Mouse (Mus musculus): ENCODE data around the gene Lrrc75a.
"Not testable (repeated sequence)": the region's sequence is repeated elsewhere in the genome, so short reads cannot be mapped to it uniquely, and the experiment has no call there.

The Lrrc75a gene

DNA sequence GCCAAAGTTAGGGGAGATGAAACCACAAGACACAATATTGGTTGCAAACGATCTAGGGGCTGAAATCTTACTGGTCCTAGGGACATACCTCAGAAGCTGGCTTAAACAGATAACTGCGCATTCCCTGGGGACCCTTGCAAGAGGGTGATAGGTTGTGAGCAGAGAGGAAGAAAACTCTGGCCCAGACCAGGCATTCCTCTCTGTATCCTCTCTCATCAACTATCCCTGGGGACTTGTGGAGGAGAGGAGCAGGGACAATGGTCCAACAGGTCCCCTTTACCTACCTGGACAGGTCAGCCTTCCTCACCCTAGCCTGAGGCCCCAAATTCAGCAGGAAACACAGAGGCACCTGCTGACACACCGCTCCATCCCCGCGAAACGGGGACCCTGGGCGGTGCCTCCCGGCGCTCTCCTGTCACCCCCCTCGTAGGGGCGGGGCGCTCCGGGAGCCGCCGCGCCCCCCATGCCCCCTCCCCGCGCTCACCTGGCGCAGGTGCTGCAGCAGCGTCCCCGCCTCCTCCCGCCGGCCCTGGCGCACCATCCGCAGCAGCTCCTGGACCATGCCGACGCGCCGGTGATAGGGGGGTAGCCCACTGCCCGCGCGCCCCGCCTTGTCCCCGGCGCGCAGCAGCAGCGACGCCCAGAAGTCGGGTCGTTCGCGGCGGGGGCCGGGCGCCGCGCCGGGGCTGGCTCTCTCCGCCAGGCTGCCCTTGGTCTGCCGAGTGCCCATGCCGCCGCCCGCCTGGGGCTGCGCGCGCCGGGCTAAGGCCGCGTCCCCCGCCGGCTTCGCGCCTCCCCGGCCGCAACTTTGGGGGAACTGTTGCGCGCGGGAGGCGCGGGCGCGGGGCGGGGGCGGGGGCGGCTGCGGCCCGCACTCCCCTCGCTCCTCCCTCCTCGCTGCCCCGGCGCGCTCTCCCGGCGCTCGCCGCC lies at the start of gene Lrrc75a:
Lrrc75a (minus strand) TSS at position 863 of the 930 bp plus-strand sequence.
- DNase-seq, result peak; percentile 31

DNA sequence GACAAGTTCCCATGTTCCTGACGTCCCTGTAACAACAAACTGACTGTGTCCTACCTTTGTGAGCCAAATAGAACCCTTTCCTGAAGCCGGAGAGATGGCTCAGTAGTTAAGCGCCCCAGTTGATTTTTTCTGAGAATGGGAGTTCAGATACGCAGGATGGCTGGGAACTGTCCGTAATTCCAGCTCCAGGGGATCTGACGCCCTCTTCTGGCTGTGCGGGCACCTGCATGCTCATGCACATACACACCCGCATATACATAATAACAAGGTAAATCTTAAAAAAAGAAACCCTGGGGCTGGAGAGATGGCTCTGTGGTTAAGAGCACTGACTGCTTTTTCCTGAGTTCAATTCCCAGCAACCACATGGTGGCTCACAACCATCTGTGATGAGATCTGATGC lies 46.8 kb upstream of the Lrrc75a start:
- DNase-seq, result no peak

DNA sequence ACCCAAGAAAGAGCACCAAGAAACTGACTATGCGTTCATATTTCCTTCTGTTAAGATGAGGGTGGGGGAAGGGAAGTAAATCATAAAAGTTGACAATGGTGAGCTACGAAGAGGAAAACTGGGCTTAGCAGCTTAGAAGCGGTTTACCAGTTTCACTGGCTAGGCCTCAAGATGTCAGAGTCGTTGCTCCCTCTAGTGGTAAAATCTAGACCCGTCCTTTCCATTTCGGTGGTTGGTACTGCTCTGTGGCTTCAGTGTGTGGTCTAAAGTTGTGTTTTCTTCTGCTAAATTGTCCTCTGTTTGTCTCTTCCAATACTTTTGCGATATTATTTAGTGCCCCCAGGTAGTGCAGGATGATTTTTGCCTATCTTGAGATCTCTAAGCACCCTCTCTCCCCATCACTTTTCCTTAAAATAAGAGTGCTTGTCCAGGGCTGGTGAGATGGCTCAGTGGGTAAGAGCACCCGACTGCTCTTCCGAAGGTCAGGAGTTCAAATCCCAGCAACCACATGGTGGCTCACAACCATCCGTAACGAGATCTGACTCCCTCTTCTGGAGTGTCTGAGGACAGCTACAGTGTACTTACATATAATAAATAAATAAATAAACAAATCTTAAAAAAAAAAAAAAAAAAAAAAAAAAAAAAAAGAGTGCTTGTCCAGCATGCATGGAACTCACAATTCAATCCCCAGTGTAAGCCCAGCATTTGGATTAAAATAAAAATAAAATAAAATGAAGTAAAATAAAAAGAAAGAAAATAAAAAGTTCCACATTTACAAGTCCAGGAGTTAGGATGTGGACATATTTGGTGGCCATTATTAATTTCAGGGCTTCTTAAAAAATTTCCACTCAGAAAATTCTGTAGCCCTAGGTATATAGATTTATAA lies 45.2 kb upstream of the Lrrc75a start:
- DNase-seq, result peak; percentile 60

DNA sequence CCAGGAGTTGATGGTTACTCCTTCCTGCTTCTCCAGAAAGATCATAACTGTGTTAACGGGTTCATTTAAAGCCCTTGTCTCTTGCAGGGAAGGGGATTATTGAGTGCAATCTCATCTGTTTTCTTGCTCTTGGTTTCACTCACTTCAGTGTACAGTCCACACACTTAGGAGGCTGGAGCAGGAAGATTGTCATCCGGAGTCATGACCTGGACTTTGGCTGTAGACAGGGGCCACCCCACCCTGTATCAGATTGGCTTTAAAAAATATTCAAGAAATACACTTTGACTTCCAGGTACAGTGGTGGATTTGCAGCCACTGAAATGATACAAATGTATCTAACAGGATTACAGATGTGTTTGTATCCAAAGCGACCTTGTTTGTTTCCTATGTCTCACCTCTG lies 43.3 kb upstream of the Lrrc75a start:
- no peak for DNase-seq

DNA sequence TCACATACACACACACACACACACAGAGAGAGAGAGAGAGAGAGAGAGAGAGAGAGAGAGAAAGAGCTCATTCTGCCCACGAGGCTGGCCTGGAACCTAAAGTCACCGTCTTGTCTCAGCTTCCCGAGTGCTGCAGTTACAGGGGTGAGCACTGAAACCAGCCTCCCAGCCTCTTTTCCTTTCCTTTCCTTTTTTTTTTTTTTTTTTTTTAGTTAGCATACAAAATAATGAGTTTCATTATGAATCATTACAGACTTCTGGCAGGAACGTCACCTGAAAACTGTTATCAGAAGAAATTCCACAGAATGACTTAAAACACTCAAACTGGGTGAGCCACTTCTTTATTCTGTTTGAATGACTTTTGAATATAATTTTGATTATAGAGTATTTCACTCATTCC lies 31.6 kb upstream of the Lrrc75a start:
- no peak for DNase-seq

DNA sequence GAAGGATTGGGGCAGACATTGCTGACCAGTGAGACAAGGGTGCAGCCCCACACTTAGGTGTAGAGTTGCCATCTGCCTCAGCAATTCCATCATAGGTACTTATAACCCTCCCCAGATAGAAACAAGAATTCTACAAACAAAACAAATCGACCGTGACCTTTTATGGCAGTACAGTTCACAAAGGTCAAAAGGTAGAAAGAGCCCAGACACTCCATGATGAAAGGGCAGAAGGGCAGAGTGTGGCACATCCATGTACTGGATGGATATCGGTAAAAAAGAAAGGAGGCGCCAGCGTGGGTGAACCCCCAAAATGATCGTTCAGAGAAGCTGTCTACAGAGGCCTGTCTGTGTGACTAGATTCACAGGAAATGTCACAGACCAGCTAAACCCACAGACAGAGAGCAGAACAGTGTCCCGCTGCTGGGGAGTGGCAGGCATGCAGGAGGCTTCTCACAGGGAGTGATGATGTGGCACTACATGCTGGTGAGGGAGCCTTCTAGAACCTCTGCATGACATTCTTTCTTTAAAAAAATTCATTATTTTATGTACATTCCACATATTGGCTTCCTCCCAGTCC lies 30.5 kb upstream of the Lrrc75a start:
- no peak for DNase-seq

DNA sequence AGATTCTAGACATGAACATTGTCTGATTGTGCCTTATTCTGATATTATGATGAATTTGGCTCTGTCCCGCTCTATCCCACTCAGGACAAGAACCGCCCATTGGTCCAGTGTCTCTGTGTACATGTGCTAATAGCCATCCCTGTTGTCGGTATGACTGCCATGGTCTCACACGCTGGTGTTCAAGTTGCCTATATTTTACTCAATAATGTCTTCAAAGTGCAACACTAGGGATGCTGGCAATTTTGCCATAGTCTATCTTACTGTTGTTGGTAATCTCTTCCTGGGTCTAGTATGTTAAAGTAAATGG lies 27.9 kb upstream of the Lrrc75a start:
- no peak for DNase-seq

DNA sequence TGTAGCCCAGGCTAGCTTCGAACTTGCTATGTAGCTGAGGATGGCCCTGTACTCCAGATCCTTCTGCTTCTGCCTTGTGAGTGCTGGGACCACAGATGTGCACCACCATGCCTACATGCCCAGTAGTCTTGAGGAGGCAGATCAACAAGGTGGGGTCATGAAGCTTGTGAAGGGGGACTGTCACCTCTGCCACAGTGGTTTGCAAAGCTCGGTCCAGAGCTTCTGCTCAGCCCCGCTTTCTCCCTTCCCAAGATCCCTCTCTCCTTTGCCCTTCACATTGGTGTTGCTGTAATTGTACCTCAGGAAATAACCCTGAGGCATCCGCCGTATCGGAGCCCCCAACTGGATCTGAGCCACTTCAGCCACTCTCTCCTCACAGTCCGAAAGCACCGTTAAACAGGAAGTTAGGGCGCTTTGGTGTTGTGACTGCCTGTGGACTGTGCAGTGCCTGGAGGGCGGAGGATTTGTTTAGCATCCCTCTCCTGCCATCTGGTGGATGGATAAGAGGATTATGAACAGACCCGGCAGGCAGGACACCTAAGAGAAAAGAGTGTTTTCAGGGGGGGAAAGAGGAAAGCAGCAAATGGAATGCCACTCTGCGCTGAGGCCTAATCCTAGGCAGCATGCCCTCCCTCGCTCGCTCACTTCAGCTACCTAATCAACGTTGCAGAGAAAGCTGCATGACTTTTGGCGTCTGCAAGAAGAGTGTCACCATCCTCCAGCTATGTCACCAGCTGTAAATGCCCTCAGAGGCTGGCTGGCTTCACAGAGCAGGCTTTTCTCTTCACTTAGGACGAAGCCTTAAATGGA lies 27.4 kb upstream of the Lrrc75a start:
- peak; percentile 82 for DNase-seq

DNA sequence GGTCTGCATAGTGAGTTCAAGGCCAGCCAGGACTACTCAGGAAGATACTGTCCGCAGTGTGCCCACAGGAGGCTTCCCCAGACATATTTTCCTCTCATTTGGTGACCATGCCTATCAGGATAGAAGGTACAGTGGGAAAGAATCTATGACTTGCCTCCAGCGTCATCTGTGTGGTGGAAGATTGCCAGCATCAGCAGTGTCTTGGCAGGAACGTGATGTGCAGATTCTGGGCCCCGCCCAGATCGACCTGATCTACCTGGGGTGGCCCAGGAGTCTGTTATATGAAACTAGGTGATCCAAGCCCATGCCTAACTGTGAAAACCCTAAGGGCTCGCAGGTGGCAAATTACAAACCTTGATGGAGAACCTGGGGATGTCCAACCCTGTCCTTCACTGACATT lies 21.7 kb upstream of the Lrrc75a start:
- no peak for DNase-seq

DNA sequence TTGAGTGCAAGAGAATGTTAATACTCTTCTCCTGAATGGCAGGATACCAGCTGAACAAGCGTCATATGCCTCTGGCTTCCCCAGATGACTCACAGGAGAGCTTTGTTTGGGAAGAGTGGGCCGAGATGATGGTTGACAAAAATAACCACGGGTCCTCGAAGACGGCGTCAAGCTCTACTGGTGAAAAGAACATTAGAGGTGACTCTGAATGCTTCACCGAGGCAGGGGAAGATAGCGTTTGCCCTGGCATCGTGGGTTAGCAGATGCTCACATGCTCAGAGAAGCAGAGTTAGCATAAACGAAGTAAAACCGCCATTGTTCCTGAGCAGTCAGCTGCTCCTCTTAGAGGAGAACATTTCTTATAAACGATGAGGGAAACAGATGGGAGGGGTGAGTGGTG lies 21.1 kb upstream of the Lrrc75a start:
- DNase-seq, result no peak

DNA sequence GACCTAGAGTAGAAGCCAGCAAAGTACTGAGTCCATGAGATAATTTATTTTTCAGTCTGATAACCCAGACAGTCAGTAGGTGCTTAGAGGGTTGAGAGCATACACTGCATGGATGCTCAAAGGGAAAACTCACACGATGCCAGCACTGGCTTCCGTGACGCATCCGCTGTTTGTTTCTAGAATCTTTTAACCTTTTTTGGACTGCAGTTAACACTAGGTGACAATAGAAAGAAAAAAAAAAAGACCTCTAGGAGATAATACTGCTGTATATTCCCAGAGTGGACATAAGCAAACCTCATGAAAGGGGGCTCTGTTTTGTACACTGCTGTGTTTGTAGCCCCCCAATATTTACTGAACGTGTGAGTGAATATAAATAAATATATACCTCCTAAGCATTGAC lies 20.7 kb upstream of the Lrrc75a start:
- DNase-seq, result no peak

DNA sequence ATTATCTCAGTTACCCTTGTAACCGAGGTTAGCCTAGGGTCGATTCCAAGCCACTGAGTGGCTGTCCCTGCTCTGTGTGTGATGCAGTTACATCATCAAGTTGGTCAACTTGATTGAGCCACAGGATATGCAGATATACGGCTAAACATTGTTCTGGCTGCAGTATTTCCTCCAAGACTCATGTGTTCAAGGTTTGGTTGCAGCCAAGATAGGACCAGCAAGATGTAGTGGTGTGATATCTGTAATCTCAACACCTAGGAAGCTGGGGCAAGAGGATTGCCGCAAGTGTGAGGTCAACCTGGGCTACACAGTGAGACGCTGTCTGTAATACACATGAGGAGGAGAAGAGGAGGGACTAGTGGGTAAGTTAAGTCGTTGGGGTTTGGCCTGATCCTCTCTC lies 15.9 kb upstream of the Lrrc75a start:
- no peak for DNase-seq

DNA sequence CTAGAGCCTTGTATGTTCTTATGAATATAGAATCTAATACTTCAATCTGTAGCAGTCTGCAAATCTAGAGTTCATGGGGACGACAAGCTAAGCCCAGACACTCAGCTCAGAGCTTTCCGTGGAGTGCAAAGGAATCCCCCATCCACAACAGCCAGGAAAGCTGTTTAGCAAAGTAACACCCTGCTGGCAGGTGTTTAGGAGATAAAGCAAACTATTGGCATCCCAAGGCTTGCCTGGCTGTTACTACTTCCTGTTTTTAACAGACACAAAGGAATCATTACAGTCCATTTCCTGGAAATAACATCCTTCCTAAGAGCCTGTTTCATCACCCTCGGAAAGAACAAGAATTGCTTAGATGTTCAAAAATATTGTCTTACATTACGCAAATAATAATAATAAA lies 12.6 kb upstream of the Lrrc75a start:
- DNase-seq, result no peak

DNA sequence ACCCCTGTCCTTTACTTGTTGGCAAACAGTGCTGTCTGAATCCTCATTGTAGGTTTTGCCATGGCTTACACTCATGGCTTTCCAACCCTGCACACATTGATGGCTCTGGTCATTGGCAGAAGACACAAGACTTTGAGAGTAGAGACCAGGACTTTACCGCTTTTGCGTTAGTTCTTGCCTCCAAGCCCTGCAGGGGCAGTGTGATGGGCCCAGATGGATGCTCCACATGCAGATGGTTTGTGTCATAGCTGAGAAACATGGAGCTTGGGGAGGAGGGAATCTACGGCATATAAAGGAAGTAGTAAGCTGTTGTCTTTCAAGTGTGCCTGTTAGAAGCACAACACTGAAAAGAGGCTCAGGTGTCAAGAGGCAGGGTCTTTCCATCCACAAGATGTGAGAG lies 3.8 kb upstream of the Lrrc75a start:
- no peak for DNase-seq

DNA sequence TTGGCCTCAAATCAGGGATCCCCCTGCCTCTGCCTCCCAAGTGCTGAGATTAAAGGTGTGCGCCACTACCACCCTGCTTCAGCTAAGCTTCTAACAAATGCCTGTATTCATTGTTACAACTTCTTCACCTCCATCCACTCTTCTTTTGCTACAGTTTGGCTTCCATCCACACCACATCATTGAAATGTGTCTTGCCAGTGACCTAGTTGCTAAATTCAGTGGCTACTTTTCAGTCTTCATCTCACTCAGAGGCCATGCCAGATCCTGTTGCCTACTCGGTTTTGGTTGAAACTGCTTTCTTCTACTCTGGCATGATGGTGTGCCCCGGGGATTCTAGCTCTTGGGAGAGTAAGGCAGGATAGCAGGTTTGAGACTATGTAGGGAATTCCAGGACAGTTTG lies 3.2 kb upstream of the Lrrc75a start:
- DNase-seq, result no peak

DNA sequence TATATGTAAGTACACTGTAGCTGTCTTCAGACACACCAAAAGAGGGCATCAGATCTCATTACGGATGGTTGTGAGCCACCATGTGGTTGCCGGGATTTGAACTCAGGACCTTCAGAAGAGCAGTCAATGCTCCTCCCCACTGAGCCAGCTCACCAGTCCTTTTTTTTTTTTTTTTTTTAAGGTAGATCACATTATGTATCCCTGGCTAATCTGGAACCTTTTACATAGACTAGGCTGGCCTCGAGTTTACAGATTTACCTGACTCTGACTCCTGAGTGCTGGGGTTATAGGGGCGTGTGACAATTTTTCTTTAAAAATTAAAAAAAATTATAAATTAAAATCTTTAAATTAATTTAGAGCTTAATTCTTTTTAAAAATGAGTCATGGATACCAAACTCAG lies 1.5 kb upstream of the Lrrc75a start:
- not testable (repeated sequence) for DNase-seq

DNA sequence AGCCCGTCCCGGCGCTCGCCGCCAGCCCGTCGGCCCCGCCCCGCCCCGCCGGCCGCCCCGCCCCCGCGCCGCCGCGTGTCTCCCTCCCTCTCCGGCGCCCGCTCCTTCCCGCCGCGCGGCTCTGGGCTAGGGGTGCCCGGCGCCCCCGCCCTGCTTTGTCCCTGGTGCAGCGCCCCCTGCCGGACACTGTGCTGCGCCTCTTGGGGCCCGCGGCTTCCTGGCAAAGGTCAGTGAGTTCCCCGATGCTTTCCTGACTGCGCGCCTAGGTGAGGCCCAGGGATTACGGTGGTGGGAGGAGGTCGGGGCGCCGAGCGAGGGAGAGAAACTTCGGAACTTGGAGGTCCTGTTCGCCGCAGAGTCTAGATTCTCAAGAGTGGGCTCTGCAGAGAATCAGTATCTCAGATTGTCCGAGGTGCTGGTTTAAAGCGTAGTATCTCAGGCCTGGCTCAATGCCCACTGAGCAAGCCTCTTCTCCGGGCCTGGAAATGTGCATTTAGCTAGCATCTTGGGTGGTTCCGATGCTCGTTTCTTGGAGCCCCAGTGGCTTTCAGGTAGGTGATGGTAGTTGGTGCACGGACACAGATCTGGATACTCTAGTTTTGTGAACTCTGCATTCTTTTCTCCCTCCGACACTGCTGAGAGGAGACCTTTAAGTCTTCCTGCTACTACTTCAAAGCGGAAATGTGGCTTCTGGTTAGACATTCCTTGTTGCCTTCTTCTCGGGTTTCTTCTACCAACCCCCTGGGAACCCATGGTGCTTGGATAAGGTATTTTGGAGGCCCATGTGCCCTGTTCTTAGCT lies 468 bp upstream of the Lrrc75a start, which contains the start of gene Mmgt2:
Mmgt2 (plus strand) TSS at position 74 of the 801 bp plus-strand sequence.
- DNase-seq, result peak; percentile 95

DNA sequence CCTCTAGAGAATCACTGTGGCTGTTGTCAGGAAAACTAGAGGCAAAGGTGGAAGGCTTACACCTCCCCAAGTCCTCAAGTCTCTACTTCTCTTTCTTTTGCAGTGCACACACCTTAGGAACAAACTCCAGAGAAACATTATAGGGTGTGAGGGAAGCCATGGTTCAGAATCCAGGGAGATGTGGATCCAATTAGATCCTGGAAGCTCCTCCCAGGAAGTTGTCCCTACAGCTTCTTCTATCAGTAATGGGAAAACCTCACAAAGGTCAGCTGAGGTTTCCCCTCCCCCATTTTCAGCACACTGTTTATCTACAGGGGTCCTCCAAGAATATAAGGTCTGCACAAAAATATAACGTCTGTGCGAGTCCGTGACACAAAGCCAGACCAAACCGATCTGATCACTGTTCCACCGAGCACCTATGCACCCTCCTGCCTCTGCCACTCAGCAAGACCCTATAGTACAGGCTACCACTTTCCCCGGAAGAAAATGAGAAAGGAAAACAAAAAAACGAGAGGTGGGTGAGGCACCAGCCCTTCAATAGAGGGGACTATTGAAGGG lies 1.3 kb downstream of the Lrrc75a start:
- DNase-seq, result no peak

DNA sequence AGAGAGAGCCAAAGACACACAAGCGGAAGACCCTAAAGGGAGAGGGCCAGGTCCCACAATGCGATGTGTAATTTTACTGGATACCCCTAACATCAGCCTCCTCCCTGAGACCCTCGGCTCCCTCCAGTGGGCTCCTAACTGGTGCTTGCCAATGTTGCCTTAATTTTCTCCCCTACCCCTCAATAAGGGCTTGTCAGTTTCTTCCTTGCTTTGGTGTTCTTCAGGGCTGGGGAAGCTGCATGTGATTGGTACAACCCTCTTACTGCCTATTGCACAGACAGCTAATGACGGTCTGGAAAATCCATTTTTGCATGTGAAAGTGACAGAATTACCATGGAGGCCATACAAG lies 1.9 kb downstream of the Lrrc75a start:
- DNase-seq, result no peak

DNA sequence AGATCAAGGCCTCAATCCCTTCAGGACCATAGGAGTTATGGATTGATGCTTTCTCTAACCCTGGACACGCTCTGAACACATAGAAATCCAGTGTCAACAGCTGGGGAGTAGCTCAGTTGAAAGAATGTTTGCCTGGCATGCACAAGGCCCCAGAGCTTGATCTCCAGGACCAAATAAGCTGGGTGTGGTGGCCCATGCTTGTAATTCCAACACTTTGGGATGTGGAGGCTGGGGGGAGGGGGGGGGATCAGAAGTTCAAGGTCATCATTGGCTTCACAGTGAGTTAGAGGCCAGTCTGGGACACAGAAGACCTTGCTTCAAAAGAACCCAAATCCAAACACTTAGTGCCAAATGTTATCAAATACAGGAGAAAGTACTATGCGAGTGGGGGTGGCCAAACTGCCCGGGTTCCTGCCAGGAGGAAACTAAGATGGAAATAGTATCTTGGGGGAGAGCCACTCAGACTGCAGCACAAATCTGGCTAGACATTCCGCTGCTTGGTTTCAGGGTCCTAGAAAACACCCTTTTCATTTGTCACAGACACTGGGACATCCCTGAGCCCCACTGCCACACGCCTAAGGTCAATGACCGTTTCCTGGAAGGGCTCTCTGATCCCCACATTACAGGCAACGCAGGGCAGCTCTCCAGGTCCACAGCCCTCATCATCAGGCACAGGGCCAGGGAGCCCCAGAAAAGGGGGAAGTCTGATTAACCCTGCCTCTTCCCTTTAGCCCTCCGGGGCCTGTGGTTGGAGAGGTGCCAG lies 2.4 kb downstream of the Lrrc75a start:
- peak; percentile 24 for DNase-seq

DNA sequence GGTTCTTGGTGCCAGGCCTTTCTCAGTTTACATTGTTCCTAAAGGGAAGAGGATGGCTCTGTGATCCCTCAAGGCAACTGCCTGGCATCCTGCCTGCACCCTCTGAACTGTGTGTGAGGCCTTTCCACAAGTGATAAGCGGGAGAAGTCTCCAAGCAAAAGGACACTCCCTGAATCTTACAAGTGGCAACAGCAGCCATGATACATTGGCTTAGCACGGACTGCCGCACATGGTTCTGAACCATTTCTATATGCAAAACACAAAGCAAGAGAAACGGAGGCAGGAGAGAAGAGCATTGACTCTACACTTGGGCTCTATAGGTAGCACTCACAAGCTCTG lies 3.0 kb downstream of the Lrrc75a start:
- DNase-seq, result no peak

All from kidney, adult 9 months (tissue).